ENCODE assay signal across 8 mouse cellular contexts in genomic region chr12:80273020-80273686, GRCm38 (mm10). TPM values are rescaled to one million over a fixed set of nuclear protein-coding genes. Genes with fewer than 3 reads are reported as not detected.
DNase-seq lines count a peak whose midpoint lies in the region; ATAC-seq and TF ChIP-seq lines count a peak whose summit lies in the region.

No protein-coding gene starts in this region.

- no peak for DNase-seq in heart, adult 18-20 months
- DNase-seq in cerebellum, adult 9-11 months, result peak; percentile 50
- peak; percentile 42 to 51 for DNase-seq in layer of hippocampus, adult 8-10 months (ENCODE audit: low spot score in 2 of 2)
- no peak for DNase-seq in lung, postnatal 0 days (ENCODE audit: low spot score)
- DNase-seq in gastrocnemius, postnatal 4 days (ENCODE audit: low spot score in 2 of 2), result no peak

- WGBS in heart, embryonic 16.5 days, result 40% methylated on average over 10 of the region's 10 CpGs
- 19% methylated on average over 10 of the region's 10 CpGs for WGBS in hindbrain, embryonic 13.5 days
- 28% methylated on average over 10 of the region's 10 CpGs for WGBS in lung, postnatal 0 days
- 21% methylated on average over 10 of the region's 10 CpGs for WGBS in stomach, embryonic 14.5 days

- no peak for TF ChIP-seq EP300 in lung, postnatal 0 days (IDR thresholded peaks at IDR 0.05)

- H3K4me3 ChIP-seq in heart, embryonic 16.5 days (ENCODE audit: low read length), result no peak overlapping the region
- H3K4me3 ChIP-seq in hindbrain, embryonic 13.5 days, result no peak overlapping the region; the same call in 1 of the 2 replicates
- no peak overlapping the region for H3K4me3 ChIP-seq in lung, postnatal 0 days (ENCODE audit: low read depth, low read length)
- H3K4me3 ChIP-seq in stomach, embryonic 14.5 days (ENCODE audit: low read depth, low read length), result no peak overlapping the region

- no peaks in the 10 kb centered on the region for H3K36me3 ChIP-seq in heart, embryonic 16.5 days (ENCODE audit: control insufficient read depth, insufficient read depth)
- no peaks in the 10 kb centered on the region for H3K36me3 ChIP-seq in hindbrain, embryonic 13.5 days
- no peaks in the 10 kb centered on the region for H3K36me3 ChIP-seq in lung, postnatal 0 days (ENCODE audit: insufficient read depth, low read length)
- no peaks in the 10 kb centered on the region for H3K36me3 ChIP-seq in stomach, embryonic 14.5 days (ENCODE audit: control insufficient read depth, insufficient read depth, low read length)

- no peak overlapping the region for H3K4me2 ChIP-seq in heart, embryonic 16.5 days (ENCODE audit: low read depth, low read length)
- peak overlapping the region; percentile 35 for H3K4me2 ChIP-seq in hindbrain, embryonic 13.5 days
- 0 out of 2 replicates have a peak overlapping the region, but pooled peaks have one; percentile 5 for H3K4me2 ChIP-seq in lung, postnatal 0 days (replicated peaks; ENCODE audit: low read depth, low read length)
- H3K4me2 ChIP-seq in stomach, embryonic 14.5 days (replicated peaks; ENCODE audit: low read depth, low read length), result no peak overlapping the region

- peaks cover 32% of the 10 kb centered on the region for H3K4me1 ChIP-seq in heart, embryonic 16.5 days (ENCODE audit: control insufficient read depth, insufficient read depth, low read length)
- H3K4me1 ChIP-seq in hindbrain, embryonic 13.5 days (replicated peaks), result peaks cover 14% of the 10 kb centered on the region; the same call in 1 of the 2 replicates
- H3K4me1 ChIP-seq in lung, postnatal 0 days (ENCODE audit: insufficient read depth, low read depth, low read length), result peaks cover 4% of the 10 kb centered on the region; the same call in 1 of the 2 replicates
- peaks cover 10% of the 10 kb centered on the region; the same call in 1 of the 2 replicates for H3K4me1 ChIP-seq in stomach, embryonic 14.5 days (ENCODE audit: control insufficient read depth, insufficient read depth, low read length)

- H3K27ac ChIP-seq in heart, embryonic 16.5 days (ENCODE audit: low read length), result peak overlapping the region; percentile 57
- H3K27ac ChIP-seq in hindbrain, embryonic 13.5 days, result 0 out of 2 replicates have a peak overlapping the region, but pooled peaks have one; percentile 9
- no peak overlapping the region for H3K27ac ChIP-seq in lung, postnatal 0 days (ENCODE audit: low read length)
- H3K27ac ChIP-seq in stomach, embryonic 14.5 days (ENCODE audit: low read length), result peak overlapping the region; percentile 11; the same call in 1 of the 2 replicates

- H3K9me3 ChIP-seq in heart, embryonic 16.5 days (replicated peaks; ENCODE audit: control insufficient read depth, low read length), result no peaks in the 10 kb centered on the region
- no peaks in the 10 kb centered on the region for H3K9me3 ChIP-seq in hindbrain, embryonic 13.5 days
- no peaks in the 10 kb centered on the region for H3K9me3 ChIP-seq in lung, postnatal 0 days (ENCODE audit: low read length)
- no peaks in the 10 kb centered on the region for H3K9me3 ChIP-seq in stomach, embryonic 14.5 days (ENCODE audit: control insufficient read depth, low read depth, low read length)

- TF ChIP-seq CTCF in lung, postnatal 0 days (IDR thresholded peaks at IDR 0.05), result no peak

- ATAC-seq in heart, embryonic 16.5 days (replicated peaks; ENCODE audit: extremely low read depth, insufficient read depth, low FRiP score), result peak; percentile 28
- ATAC-seq in hindbrain, embryonic 13.5 days (ENCODE audit: low FRiP score), result peak; percentile 90
- ATAC-seq in lung, postnatal 0 days, result 0 out of 2 replicates have a peak, but pooled peaks have one; percentile 21
- ATAC-seq in stomach, embryonic 14.5 days (ENCODE audit: insufficient number of reproducible peaks, insufficient read depth, low FRiP score, low read depth), result peak; percentile 38; the same call in 1 of the 2 replicates

- no peaks in the 10 kb centered on the region for H3K27me3 ChIP-seq in heart, embryonic 16.5 days (ENCODE audit: control insufficient read depth, insufficient read depth, low read length)
- H3K27me3 ChIP-seq in hindbrain, embryonic 13.5 days, result no peaks in the 10 kb centered on the region
- H3K27me3 ChIP-seq in lung, postnatal 0 days (replicated peaks; ENCODE audit: insufficient read depth, low read length), result no peaks in the 10 kb centered on the region
- H3K27me3 ChIP-seq in stomach, embryonic 14.5 days (ENCODE audit: control insufficient read depth, insufficient read depth, low read length), result no peaks in the 10 kb centered on the region

- H3K9ac ChIP-seq in heart, embryonic 16.5 days (ENCODE audit: low read length), result no peak overlapping the region
- H3K9ac ChIP-seq in hindbrain, embryonic 13.5 days, result no peak overlapping the region
- no peak overlapping the region for H3K9ac ChIP-seq in lung, postnatal 0 days (replicated peaks; ENCODE audit: low read depth)
- no peak overlapping the region for H3K9ac ChIP-seq in stomach, embryonic 14.5 days (replicated peaks; ENCODE audit: low read depth, low read length)

RNA-seq across cellular contexts. Expression of gene Actn1, which starts 13.0 kb away (rescaled TPM):
- polyA plus RNA-seq in heart, embryonic 16.5 days (2015; fragmentation: Nextera tagmentation; extraction: Ambion mirVana), result 31.0 and 33.1 TPM in 2 replicates
- total RNA-seq in heart, adult 18-20 months (2021), result 10 to 100 TPM; 23.8 to 31.7 TPM
- 7.0 TPM in 2 replicates for polyA plus RNA-seq in hindbrain, embryonic 13.5 days (2015; fragmentation: Nextera tagmentation; extraction: Ambion mirVana)
- 100 to 1,000 TPM in 1 of 4 experiments, 10 to 100 TPM in 3; 79.9 to 104 (median 90.3) TPM for total RNA-seq in layer of hippocampus, adult 8-10 months (2022)
- polyA plus RNA-seq in lung, postnatal 0 days (2015; fragmentation: Nextera tagmentation; extraction: Ambion mirVana), result 30.0 and 31.0 TPM in 2 replicates
- polyA plus RNA-seq in stomach, embryonic 14.5 days (2014; fragmentation: Nextera tagmentation; extraction: Ambion mirVana), result 80.4 and 81.7 TPM in 2 replicates
- total RNA-seq in gastrocnemius, postnatal 4 days (2021), result 10 to 100 TPM; 46.3 to 57.4 TPM

Comparison
In these comparisons a context has a peak if more than half of its experiments do, and no peak if none do; other contexts are left out.
1. ATAC-seq: peak in every context shown above with its lines; median percentile 90 in hindbrain, embryonic 13.5 days; 38 in stomach, embryonic 14.5 days; 28 in heart, embryonic 16.5 days; 21 in lung, postnatal 0 days.
2. H3K4me2 ChIP-seq: peak in hindbrain, embryonic 13.5 days (single experiment) and lung, postnatal 0 days (single experiment); none in heart, embryonic 16.5 days (single experiment) and stomach, embryonic 14.5 days (single experiment).
3. DNase-seq: peak in cerebellum, adult 9-11 months (single experiment) and layer of hippocampus, adult 8-10 months (2 of 2); none in heart, adult 18-20 months (0 of 2), lung, postnatal 0 days (single experiment) and gastrocnemius, postnatal 4 days (0 of 2).